Mouse (Mus musculus) right cerebral cortex, postnatal 25 days (tissue): ENCODE data around the gene H1f0.
A peak's percentile ranks its signal among the peaks of the same experiment; 100 is the strongest.
"Not testable (repeated sequence)": the region's sequence is repeated elsewhere in the genome, so short reads cannot be mapped to it uniquely, and the experiment has no call there.

Source experiments
- DNase-seq: peaks from one replicate; pipeline ENCODE4 v3.0.0; 2022

Gene H1f0

DNA sequence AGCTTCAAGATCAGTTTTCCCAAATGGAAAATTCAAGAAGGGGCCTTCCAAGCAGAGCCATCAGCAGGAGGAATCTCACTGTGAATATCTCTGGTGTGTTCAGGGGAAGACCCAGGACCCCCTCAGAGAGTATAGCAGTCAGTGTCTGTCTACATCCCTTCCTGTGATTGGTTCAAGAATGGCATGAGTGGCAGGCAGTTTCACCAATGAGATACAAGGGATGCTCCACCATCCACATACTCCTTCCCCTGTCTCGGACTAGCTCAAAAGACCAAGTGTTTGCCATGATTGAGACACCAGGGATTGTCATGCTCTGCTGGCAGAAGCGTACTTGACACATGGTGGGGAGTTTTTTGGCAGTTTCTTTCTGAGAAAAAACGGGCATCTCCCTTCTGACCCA lies 21.6 kb upstream of the H1f0 start:
- DNase-seq: no peak

GRCm38 (mm10) chr15:79007059-79007458 lies 21.2 kb upstream of the H1f0 start:
- DNase-seq: no peak

DNA sequence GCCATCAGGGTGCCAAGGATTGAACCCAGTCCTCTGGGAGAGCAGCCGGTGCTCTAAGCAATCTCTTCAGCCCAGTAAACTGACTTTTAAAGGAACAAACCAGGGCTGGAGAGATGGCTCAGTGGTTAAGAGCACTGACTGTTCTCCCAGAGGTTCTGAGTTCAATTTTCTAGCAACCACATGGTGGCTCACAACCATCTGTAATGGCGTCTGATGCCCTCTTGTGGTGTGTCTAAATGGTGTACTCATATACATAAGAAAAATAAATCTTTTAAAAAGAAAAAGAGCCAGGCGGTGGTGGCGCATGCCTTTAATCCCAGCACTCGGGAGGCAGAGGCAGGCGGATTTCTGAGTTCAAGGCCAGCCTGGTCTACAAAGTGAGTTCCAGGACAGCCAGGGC lies 20.4 kb upstream of the H1f0 start:
- DNase-seq: not testable (repeated sequence)

DNA sequence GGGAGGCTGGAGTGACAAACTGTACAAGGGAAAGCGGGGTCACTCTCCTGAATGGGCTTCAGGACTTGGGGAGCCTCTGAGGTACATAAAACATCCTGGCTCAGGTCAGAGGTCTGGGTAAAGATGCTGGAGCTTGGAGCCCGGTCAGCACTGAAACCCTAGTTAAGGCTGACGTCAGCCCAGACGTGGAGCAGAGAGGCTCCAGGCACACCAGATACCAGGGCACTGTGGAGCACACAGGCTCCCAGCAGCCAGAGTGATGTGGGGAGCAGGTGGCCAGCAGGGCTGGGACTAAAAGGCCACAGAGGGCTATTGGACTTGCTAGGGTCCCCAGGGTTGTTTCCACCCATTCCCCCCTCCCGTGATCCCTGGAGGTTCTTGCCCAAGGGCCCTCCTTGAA lies 18.5 kb upstream of the H1f0 start:
- DNase-seq: no peak

- no peak for DNase-seq
These were observed 16.7 kb upstream of the H1f0 start for GRCm38 (mm10) chr15:79011550-79011949.

DNA sequence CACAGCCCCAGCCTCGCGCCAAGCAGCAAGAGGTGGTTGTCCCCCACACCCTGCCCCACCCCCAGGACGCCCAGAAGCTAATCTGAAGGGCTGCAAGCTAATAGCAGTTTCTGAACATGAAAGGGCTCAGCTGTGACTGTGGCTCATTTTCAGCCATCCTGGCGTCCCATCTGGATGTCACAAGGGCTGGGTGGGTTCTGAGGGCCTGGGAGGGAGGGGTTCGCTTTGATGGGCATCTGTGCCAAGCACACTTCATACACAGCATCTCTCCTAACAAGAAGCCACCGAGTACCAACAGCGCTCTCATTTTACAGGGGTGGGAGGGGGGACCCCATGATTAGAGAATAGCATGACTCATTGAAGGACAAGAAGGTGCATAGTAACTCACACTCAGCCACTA lies 14.9 kb upstream of the H1f0 start:
- DNase-seq: no peak

GRCm38 (mm10) chr15:79018191-79018590 lies 10.1 kb upstream of the H1f0 start:
- no peak for DNase-seq

DNA sequence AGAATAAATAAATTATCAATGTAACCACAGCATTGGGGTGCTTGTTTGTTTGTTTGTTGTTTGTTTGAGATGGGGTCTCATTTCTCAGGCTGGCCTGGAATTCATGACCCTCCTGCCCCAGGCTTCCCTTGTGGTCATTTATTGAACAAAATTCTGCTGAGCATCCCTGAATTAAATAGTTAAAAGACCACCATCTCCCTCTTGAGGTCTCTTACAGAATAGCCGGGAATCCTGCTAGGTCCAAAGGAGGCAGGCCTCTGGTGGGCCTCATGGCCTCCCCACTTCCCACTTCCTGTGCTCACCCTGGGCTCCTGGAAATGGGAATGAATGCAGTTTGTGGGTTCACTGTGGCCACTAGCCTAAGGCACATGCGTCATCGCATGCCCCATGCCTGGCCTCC lies 9.4 kb upstream of the H1f0 start:
- no peak for DNase-seq

GRCm38 (mm10) chr15:79022671-79023230 lies 5.5 kb upstream of the H1f0 start:
- no peak for DNase-seq

DNA sequence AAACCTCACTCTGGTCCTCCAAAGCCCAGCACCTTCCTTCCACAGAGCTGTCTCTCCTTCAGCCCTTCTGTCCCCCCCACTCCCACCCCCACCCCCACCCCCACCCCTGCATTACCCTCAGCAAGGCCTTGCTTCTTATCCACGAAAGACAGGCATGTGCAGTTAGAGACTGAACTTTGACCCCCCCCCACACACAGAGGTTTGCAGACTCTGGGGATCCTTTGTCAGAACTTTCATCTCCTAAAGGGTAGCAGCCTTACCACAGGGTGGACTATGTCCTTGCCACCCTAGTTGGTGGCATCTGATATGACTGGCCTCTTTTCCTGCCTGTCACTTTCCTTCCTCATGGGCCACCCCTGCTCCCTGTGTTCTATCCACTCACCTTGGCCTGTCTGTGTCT lies 4.9 kb upstream of the H1f0 start:
- no peak for DNase-seq

DNA sequence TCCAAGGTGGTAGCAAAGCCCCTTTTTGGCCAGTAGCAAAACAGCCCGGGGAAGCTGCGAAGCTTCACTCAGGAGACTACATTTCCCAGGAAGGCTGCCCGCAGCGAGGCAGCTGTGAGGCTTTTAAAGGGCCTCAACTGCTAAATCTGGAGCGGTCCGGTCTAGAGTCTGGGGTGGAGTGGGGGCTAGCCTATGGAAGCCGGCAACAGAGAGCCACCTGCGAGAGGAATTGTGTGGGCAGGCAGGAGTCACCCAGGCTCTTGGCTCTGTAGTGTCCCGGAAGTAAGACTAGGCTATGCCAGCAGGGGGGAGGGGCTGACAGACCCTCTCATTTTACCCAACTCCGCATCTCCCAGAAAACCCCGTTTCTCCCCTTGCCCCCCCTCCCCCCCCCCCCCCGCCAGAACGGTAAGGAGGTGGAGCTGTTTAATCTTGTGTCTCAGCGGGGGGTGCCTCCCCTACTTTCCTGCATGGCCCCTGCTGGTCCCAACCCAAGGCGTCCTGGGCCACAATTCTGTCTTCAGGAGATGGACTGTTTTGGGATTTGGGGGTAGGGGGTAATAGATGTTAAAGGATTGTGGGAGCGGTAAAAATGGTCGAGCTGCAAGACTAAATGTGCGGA lies 2.5 kb upstream of the H1f0 start:
- peak; percentile 45 for DNase-seq

GRCm38 (mm10) chr15:79026511-79027290 lies 1.5 kb upstream of the H1f0 start:
- no peak for DNase-seq

- no peak for DNase-seq
These were observed 702 bp upstream of the H1f0 start for GRCm38 (mm10) chr15:79027291-79028205.

DNA sequence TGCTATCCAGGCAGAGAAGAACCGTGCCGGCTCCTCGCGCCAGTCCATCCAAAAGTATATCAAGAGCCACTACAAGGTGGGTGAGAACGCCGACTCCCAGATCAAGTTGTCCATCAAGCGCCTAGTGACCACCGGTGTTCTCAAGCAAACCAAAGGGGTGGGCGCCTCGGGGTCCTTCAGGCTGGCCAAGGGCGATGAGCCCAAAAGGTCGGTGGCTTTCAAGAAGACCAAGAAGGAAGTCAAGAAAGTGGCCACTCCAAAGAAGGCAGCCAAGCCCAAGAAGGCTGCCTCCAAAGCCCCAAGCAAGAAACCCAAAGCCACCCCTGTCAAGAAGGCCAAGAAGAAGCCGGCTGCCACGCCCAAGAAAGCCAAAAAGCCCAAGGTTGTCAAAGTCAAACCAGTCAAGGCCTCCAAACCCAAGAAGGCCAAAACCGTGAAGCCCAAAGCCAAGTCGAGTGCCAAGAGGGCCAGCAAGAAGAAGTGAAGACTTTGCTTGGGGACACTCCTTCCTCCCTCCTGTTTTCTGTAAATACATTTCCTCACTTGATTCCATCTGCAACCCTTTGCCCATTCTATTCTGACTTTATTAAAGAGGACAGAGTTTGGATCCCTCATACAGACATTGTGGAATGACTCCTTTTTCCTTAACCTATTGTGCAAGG lies 704 bp downstream of the H1f0 start:
- DNase-seq: no peak

DNA sequence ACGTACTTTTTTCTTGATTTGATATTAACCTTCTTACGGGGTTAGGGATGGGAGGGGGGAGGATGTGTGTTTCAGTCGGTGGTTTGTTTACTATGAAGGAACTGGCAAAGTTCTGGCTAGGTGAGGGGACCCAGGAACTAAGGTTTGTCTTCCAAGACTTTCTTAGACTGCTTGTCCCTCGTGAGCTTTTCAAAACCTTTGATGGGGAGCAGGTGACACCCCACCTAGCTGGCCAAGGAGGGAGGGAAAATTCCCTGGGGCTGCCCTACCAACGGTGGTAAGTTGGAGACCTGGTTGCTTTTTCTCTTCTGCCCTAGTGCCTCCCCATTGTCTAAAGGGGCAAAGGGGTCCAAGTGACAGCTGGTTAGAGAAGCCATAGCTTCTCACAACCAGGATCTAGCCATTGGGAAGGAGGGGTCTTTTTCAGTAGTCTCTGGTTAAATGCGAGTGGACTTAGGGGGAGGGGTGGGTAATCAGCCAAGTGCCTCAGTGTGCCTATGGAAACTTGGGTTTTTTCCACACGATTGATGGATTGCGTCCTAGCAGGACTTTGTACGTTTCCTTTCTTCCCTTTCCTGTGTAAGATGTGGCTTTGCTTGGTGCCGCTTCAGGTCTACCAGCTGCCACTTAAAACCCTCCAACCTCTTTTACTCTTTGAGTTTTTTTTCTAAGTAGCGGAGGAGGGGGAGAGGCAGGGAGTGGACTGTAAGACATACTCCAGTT lies 1.4 kb downstream of the H1f0 start:
- no peak for DNase-seq

DNA sequence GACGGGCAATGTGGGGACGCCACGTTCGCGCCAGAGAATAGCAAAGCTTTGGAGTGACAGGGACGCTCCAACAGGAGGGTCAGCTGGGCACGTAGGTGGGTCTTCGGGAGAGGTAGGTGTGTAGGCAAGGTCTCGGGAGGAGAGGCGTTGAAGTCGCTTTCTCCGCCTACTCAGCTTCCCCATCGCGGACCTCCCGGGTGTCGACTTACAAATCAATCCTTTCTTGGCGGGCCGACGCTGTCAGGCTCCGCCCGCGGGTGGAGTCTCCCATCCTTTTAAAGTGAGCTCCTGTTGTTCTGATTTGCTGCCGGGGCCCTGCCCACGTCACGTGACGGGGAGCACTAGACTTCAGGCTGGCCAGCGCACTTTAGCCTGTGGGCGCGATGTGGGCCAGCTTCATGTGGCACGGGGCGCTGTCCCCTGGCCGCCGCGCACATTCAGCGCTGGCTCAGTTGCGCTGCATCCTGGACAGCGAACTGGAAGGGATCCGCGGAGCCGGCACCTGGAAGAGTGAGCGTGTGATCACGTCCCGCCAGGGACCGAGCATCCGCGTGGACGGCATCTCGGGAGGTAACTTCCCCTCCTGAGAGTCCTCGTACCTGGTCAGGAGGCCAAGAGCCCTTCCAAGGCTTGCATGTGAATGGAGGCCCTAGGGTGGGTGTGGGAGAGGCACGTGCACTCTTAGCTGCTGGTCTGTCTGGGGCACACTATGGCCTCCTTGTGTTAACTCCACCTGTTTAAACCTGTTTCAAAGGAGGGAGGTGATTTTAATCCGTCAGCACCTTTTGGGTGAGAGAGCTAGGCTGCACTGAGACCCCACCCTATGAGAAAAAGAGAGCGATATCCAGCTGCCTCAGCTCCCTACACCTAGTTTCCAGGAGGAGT lies 2.5 kb downstream of the H1f0 start:
- peak; percentile 89 for DNase-seq

GRCm38 (mm10) chr15:79031908-79032307 lies 3.7 kb downstream of the H1f0 start:
- DNase-seq: not testable (repeated sequence)

DNA sequence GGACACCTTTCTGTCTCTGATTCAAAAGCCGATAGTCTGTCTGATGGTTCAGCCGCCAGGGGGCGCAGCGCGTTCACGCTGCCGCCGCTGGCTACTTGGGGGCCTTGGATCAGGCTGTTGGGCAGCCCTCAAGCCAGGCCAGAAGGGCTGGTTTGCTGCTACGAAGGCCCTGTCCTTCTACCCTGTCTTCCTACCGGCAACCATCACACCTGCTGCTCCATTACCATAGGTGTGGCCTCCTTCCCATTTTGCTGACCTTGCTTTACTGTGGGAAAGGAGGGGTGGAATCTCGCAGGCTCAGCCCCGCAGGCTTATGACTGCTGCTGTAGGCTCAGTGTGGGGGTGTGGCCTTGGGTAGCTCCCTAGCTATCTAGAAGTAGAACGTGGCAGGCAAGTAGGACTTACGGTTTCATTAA lies 9.7 kb downstream of the H1f0 start:
- DNase-seq: peak; percentile 49

GRCm38 (mm10) chr15:79038331-79038730 lies 10.1 kb downstream of the H1f0 start:
- DNase-seq: no peak

GRCm38 (mm10) chr15:79038853-79039252 lies 10.6 kb downstream of the H1f0 start:
- peak; percentile 51 for DNase-seq
